Mouse (Mus musculus) cerebellum, adult 2 months (tissue): ENCODE results near the gene Gm49630.
"Not testable (repeated sequence)": the region's sequence is repeated elsewhere in the genome, so short reads cannot be mapped to it uniquely, and the experiment has no call there.

Experiments
- CTCF ChIP-seq: fragments of 200-500 bp; IDR thresholded peaks from 2 replicates; pipeline ENCODE4 v1.5.1; 2011; ENCODE audit warnings: low read depth, mild to moderate bottlenecking, control low read depth, low read length, moderate library complexity, borderline replicate concordance; ENCODE audit not compliant: insufficient read depth
- POLR2A ChIP-seq: fragments of 200-500 bp; IDR thresholded peaks from 2 replicates; pipeline ENCODE4 v1.6.1; 2011; ENCODE audit warnings: low read length, control low read depth, borderline replicate concordance; ENCODE audit not compliant: insufficient read depth

- not testable (repeated sequence) for TF ChIP-seq POLR2A, CTCF
Observed at GRCm38 (mm10) chr17:7326415-7326814, 45.4 kb downstream of the Gm49630 start.
